Mouse (Mus musculus): Measurements from ENCODE around the gene Strc. TPM values are rescaled to one million over a fixed set of nuclear protein-coding genes. Genes with fewer than 3 reads are reported as not detected.
A peak's percentile ranks its signal among the peaks of the same experiment; 100 is the strongest.

Strc gene
- polyA plus RNA-seq, 1 experiment from 2014 or later: not detected

- Histone ChIP-seq H3K4me1 (replicated peaks; ENCODE audit: control insufficient read depth, insufficient read depth, low read length) (no peaks in the 10 kb centered on the region), H3K9me3 (ENCODE audit: control insufficient read depth, low read length) (no peaks in the 10 kb centered on the region), H3K4me2 (ENCODE audit: low read length) (no peak overlapping the region), H3K9ac (ENCODE audit: low read length) (no peak overlapping the region), H3K27me3 (replicated peaks; ENCODE audit: control insufficient read depth, insufficient read depth, low read length) (0 out of 2 replicates have a peak, but pooled peaks cover 6% of the 10 kb centered on the region), H3K36me3 (ENCODE audit: control insufficient read depth, insufficient read depth, low read length) (no peaks in the 10 kb centered on the region), H3K4me3 (ENCODE audit: low read depth, low read length) (no peak overlapping the region), H3K27ac (ENCODE audit: low read depth) (no peak overlapping the region)
- DNase-seq (ENCODE audit: low spot score) (no peak), ATAC-seq (replicated peaks; ENCODE audit: low FRiP score, low TSS enrichment, low read depth) (no peak)
- WGBS: 79% methylated on average over 3 of the region's 3 CpGs
These were observed 23.3 kb downstream of the Strc start for GRCm38 (mm10) chr2:121363656-121364055.

- ATAC-seq (replicated peaks; ENCODE audit: low FRiP score, low TSS enrichment, low read depth) (no peak), DNase-seq (ENCODE audit: low spot score) (no peak)
- no peak overlapping the region for H3K4me3 ChIP-seq (ENCODE audit: low read depth, low read length)
- no peak overlapping the region for H3K4me2 ChIP-seq (ENCODE audit: low read length)
- H3K27ac ChIP-seq (ENCODE audit: low read depth): no peak overlapping the region
- WGBS: 59% methylated on average over 4 of the region's 4 CpGs
- H3K9ac ChIP-seq (ENCODE audit: low read length): no peak overlapping the region
- H3K36me3 ChIP-seq (ENCODE audit: control insufficient read depth, insufficient read depth, low read length): no peaks in the 10 kb centered on the region
- H3K4me1 ChIP-seq (replicated peaks; ENCODE audit: control insufficient read depth, insufficient read depth, low read length): 0 out of 2 replicates have a peak, but pooled peaks cover under 1% of the 10 kb centered on the region
- H3K27me3 ChIP-seq (replicated peaks; ENCODE audit: control insufficient read depth, insufficient read depth, low read length): 0 out of 2 replicates have a peak, but pooled peaks cover 6% of the 10 kb centered on the region
- H3K9me3 ChIP-seq (ENCODE audit: control insufficient read depth, low read length): no peaks in the 10 kb centered on the region
These were observed 27.5 kb downstream of the Strc start for GRCm38 (mm10) chr2:121359461-121359860.

GRCm38 (mm10) chr2:121358381-121358780 is 28.6 kb downstream of the Strc start:
- peak overlapping the region; percentile 51; the same call in 1 of the 2 replicates for H3K27ac ChIP-seq (ENCODE audit: low read depth)
- peak; percentile 54; the same call in 1 of the 2 replicates for ATAC-seq (replicated peaks; ENCODE audit: low FRiP score, low TSS enrichment, low read depth)
- H3K4me1 ChIP-seq (replicated peaks; ENCODE audit: control insufficient read depth, insufficient read depth, low read length): 0 out of 2 replicates have a peak, but pooled peaks cover 5% of the 10 kb centered on the region
- H3K27me3 ChIP-seq (replicated peaks; ENCODE audit: control insufficient read depth, insufficient read depth, low read length): 0 out of 2 replicates have a peak, but pooled peaks cover 6% of the 10 kb centered on the region
- under 1% methylated on average over 16 of the region's 16 CpGs for WGBS
- peak; percentile 81 for DNase-seq (ENCODE audit: low spot score)
- H3K9ac ChIP-seq (ENCODE audit: low read length): no peak overlapping the region
- H3K4me3 ChIP-seq (ENCODE audit: low read depth, low read length): peak overlapping the region; percentile 18
- H3K36me3 ChIP-seq (ENCODE audit: control insufficient read depth, insufficient read depth, low read length): no peaks in the 10 kb centered on the region
- peak overlapping the region; percentile 49 for H3K4me2 ChIP-seq (ENCODE audit: low read length)
- no peaks in the 10 kb centered on the region for H3K9me3 ChIP-seq (ENCODE audit: control insufficient read depth, low read length)

- H3K9ac ChIP-seq (ENCODE audit: low read length): no peak overlapping the region
- no peaks in the 10 kb centered on the region for H3K36me3 ChIP-seq (ENCODE audit: control insufficient read depth, insufficient read depth, low read length)
- peak overlapping the region; percentile 18 for H3K4me3 ChIP-seq (ENCODE audit: low read depth, low read length)
- H3K9me3 ChIP-seq (ENCODE audit: control insufficient read depth, low read length): no peaks in the 10 kb centered on the region
- H3K4me2 ChIP-seq (ENCODE audit: low read length): peak overlapping the region; percentile 49
- H3K4me1 ChIP-seq (replicated peaks; ENCODE audit: control insufficient read depth, insufficient read depth, low read length): 0 out of 2 replicates have a peak, but pooled peaks cover 5% of the 10 kb centered on the region
- 0% methylated on average over 4 of the region's 4 CpGs for WGBS
- ATAC-seq (replicated peaks; ENCODE audit: low FRiP score, low TSS enrichment, low read depth) (no peak), DNase-seq (ENCODE audit: low spot score) (no peak)
- H3K27me3 ChIP-seq (replicated peaks; ENCODE audit: control insufficient read depth, insufficient read depth, low read length): 0 out of 2 replicates have a peak, but pooled peaks cover 6% of the 10 kb centered on the region
- peak overlapping the region; percentile 51 for H3K27ac ChIP-seq (ENCODE audit: low read depth)
These were observed 29.0 kb downstream of the Strc start for GRCm38 (mm10) chr2:121357961-121358360.

- Histone ChIP-seq H3K27ac (ENCODE audit: low read depth) (peak within 1 kb of the TSS; percentile 51), H3K27me3 (replicated peaks; ENCODE audit: control insufficient read depth, insufficient read depth, low read length) (0 out of 2 replicates have a peak, but pooled peaks cover 6% of the 10 kb centered on the region), H3K36me3 (ENCODE audit: control insufficient read depth, insufficient read depth, low read length) (no peaks in the 10 kb centered on the region), H3K9ac (ENCODE audit: low read length) (no peak within 1 kb of the TSS), H3K9me3 (ENCODE audit: control insufficient read depth, low read length) (no peaks in the 10 kb centered on the region), H3K4me2 (ENCODE audit: low read length) (peak within 1 kb of the TSS; percentile 49), H3K4me3 (ENCODE audit: low read depth, low read length) (peak within 1 kb of the TSS; percentile 18), H3K4me1 (replicated peaks; ENCODE audit: control insufficient read depth, insufficient read depth, low read length) (0 out of 2 replicates have a peak, but pooled peaks cover 5% of the 10 kb centered on the region)
- 41% methylated on average over 5 of the region's 5 CpGs for WGBS
- no peak for ATAC-seq (replicated peaks; ENCODE audit: low FRiP score, low TSS enrichment, low read depth)
- DNase-seq (ENCODE audit: low spot score): no peak
These were observed 29.5 kb downstream of the Strc start, which contains the start of gene Ckmt1 for GRCm38 (mm10) chr2:121357494-121357893. Gene Ckmt1, plus strand, starts transcription at chr2:121357714.

GRCm38 (mm10) chr2:121354820-121355592 is 32.0 kb downstream of the Strc start, which contains the start of gene Ppip5k1:
Gene Ppip5k1, minus strand, starts transcription at chr2:121355396.
- Histone ChIP-seq H3K27me3 (replicated peaks; ENCODE audit: control insufficient read depth, insufficient read depth, low read length) (0 out of 2 replicates have a peak, but pooled peaks cover 6% of the 10 kb centered on the region), H3K4me1 (replicated peaks; ENCODE audit: control insufficient read depth, insufficient read depth, low read length) (0 out of 2 replicates have a peak, but pooled peaks cover 5% of the 10 kb centered on the region), H3K36me3 (ENCODE audit: control insufficient read depth, insufficient read depth, low read length) (no peaks in the 10 kb centered on the region), H3K9me3 (ENCODE audit: control insufficient read depth, low read length) (no peaks in the 10 kb centered on the region), H3K4me3 (ENCODE audit: low read depth, low read length) (peak within 1 kb of the TSS; percentile 58), H3K27ac (ENCODE audit: low read depth) (peak within 1 kb of the TSS; percentile 51; the same call in 1 of the 2 replicates), H3K4me2 (ENCODE audit: low read length) (peak within 1 kb of the TSS; percentile 86), H3K9ac (ENCODE audit: low read length) (peak within 1 kb of the TSS; percentile 57)
- under 1% methylated on average over 57 of the region's 58 CpGs for WGBS
- DNase-seq (ENCODE audit: low spot score): peak; percentile 97
- peak; percentile 94 for ATAC-seq (replicated peaks; ENCODE audit: low FRiP score, low TSS enrichment, low read depth)

GRCm38 (mm10) chr2:121354378-121354777 is 32.6 kb downstream of the Strc start:
- Histone ChIP-seq H3K36me3 (ENCODE audit: control insufficient read depth, insufficient read depth, low read length) (no peaks in the 10 kb centered on the region), H3K4me3 (ENCODE audit: low read depth, low read length) (peak overlapping the region; percentile 58), H3K9me3 (ENCODE audit: control insufficient read depth, low read length) (no peaks in the 10 kb centered on the region), H3K27ac (ENCODE audit: low read depth) (peak overlapping the region; percentile 51; the same call in 1 of the 2 replicates), H3K4me2 (ENCODE audit: low read length) (peak overlapping the region; percentile 86), H3K9ac (ENCODE audit: low read length) (peak overlapping the region; percentile 57), H3K4me1 (replicated peaks; ENCODE audit: control insufficient read depth, insufficient read depth, low read length) (0 out of 2 replicates have a peak, but pooled peaks cover 5% of the 10 kb centered on the region), H3K27me3 (replicated peaks; ENCODE audit: control insufficient read depth, insufficient read depth, low read length) (0 out of 2 replicates have a peak, but pooled peaks cover 4% of the 10 kb centered on the region)
- WGBS: 5% methylated on average over 6 of the region's 6 CpGs
- DNase-seq (ENCODE audit: low spot score): no peak
- ATAC-seq (replicated peaks; ENCODE audit: low FRiP score, low TSS enrichment, low read depth): no peak

GRCm38 (mm10) chr2:121353156-121353555 is 33.8 kb downstream of the Strc start:
- H3K4me3 ChIP-seq (ENCODE audit: low read depth, low read length): no peak overlapping the region
- no peak for ATAC-seq (replicated peaks; ENCODE audit: low FRiP score, low TSS enrichment, low read depth)
- WGBS: 71% methylated on average over 8 of the region's 8 CpGs
- DNase-seq (ENCODE audit: low spot score): no peak
- H3K27me3 ChIP-seq (replicated peaks; ENCODE audit: control insufficient read depth, insufficient read depth, low read length): no peaks in the 10 kb centered on the region
- H3K9me3 ChIP-seq (ENCODE audit: control insufficient read depth, low read length): no peaks in the 10 kb centered on the region
- 0 out of 2 replicates have a peak, but pooled peaks cover 5% of the 10 kb centered on the region for H3K4me1 ChIP-seq (replicated peaks; ENCODE audit: control insufficient read depth, insufficient read depth, low read length)
- no peak overlapping the region for H3K27ac ChIP-seq (ENCODE audit: low read depth)
- no peaks in the 10 kb centered on the region for H3K36me3 ChIP-seq (ENCODE audit: control insufficient read depth, insufficient read depth, low read length)
- no peak overlapping the region for H3K9ac ChIP-seq (ENCODE audit: low read length)
- no peak overlapping the region for H3K4me2 ChIP-seq (ENCODE audit: low read length)

Data from intestine, embryonic 14.5 days (tissue).